In the genomic region with DNA sequence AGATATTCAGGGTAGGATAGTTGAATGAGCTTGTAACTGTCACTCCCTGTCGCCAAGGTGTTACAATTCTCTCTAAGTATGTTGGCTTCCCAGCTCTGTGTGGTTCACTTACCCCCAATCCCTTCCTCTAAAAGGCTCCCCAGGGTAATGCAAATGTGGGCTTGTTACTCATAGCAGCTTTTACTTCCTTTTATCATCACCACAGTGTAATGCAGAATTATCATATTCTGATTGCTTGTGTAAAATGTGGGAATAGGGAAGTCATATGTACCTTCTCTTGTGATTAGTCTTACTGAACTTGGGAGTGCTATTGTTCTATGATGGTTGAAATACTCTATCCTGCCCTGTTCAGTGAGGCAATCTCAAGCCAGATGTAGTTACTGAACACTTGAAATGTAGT, we compare ENCODE assay signal across 22 mouse cellular contexts.
DNase-seq lines count a peak whose midpoint lies in the region; ATAC-seq lines count a peak whose summit lies in the region.
"Had no signal": no experiment of that assay in that cellular context is flagged by ENCODE, and none has a peak within 500 bp of the region (broad histone marks: within the 10 kb centered on the region; RNA-seq: fewer than 3 reads in every experiment).

No protein-coding gene starts in this region.

- no peak overlapping the region for H3K9ac ChIP-seq in forebrain, embryonic 11.5 days (ENCODE audit: low read length)
- H3K9ac ChIP-seq: embryonic facial prominence, embryonic 12.5 days; forebrain, embryonic 13.5 days; forebrain, postnatal 0 days; hindbrain, embryonic 13.5 days had no signal

- no peaks in the 10 kb centered on the region for H3K4me1 ChIP-seq in forebrain, embryonic 11.5 days (replicated peaks; ENCODE audit: control insufficient read depth, insufficient read depth, low read length)
- H3K4me1 ChIP-seq: embryonic facial prominence, embryonic 12.5 days; forebrain, embryonic 13.5 days; heart, embryonic 10.5 days; hindbrain, embryonic 13.5 days had no signal

- H3K4me3 ChIP-seq in forebrain, embryonic 11.5 days (ENCODE audit: low read depth, low read length): no peak overlapping the region
- H3K4me3 ChIP-seq: embryonic facial prominence, embryonic 12.5 days; forebrain, embryonic 13.5 days; gastrocnemius, adult 2 months; heart, embryonic 10.5 days; hindbrain, embryonic 13.5 days had no signal

- no peak overlapping the region for H3K4me2 ChIP-seq in forebrain, embryonic 11.5 days (ENCODE audit: low read depth, low read length, severe bottlenecking)
- H3K4me2 ChIP-seq: embryonic facial prominence, embryonic 12.5 days; forebrain, embryonic 13.5 days; hindbrain, embryonic 13.5 days had no signal

- no peaks in the 10 kb centered on the region for H3K36me3 ChIP-seq in splenic B cell, adult 2 months (ENCODE audit: control insufficient read depth, insufficient read depth, low read length, poor library complexity, severe bottlenecking)
- H3K36me3 ChIP-seq in forebrain, embryonic 11.5 days (ENCODE audit: control insufficient read depth, insufficient read depth, low read length): no peaks in the 10 kb centered on the region
- H3K36me3 ChIP-seq: embryonic facial prominence, embryonic 12.5 days; heart, embryonic 10.5 days; hindbrain, embryonic 13.5 days had no signal

- peak; percentile 69 for ATAC-seq in megakaryocyte, adult 5-6 weeks (ENCODE audit: poor library complexity, severe bottlenecking)
- no peak for ATAC-seq in forebrain, embryonic 11.5 days (replicated peaks; ENCODE audit: low FRiP score)
- ATAC-seq: CD4-positive, CD25-positive, alpha-beta regulatory T cell, adult 4 months; forebrain, embryonic 13.5 days; forebrain, postnatal 0 days; hindbrain, postnatal 0 days had no signal

- peak; percentile 4 for DNase-seq in A20 (ENCODE audit: low read depth, low spot score)
- peak; percentile 17 for DNase-seq in MEL-GATA-1-ER (ENCODE audit: extremely low read depth, low read depth)
- peak; percentile 67 for DNase-seq in splenic B cell, adult 2 months (ENCODE audit: low read depth, low spot score)
- DNase-seq in forebrain, embryonic 11.5 days (ENCODE audit: low spot score): no peak
- no peak for DNase-seq in kidney, adult 8-10 months
- no peak for DNase-seq in right cerebral cortex, postnatal 4 days
- DNase-seq: adrenal gland, adult 2 months; adrenal gland, postnatal 25 days; cerebellum, adult 2 months; cerebellum, postnatal 14 days; forebrain, postnatal 0 days; gastrocnemius, adult 2 months; gastrocnemius, postnatal 36 days; heart, adult 18-20 months; heart, postnatal 10 days had no signal

- H3K27me3 ChIP-seq in splenic B cell, adult 2 months (ENCODE audit: control insufficient read depth, insufficient read depth, low read length, poor library complexity, severe bottlenecking): no peaks in the 10 kb centered on the region
- no peaks in the 10 kb centered on the region for H3K27me3 ChIP-seq in forebrain, embryonic 11.5 days (ENCODE audit: control insufficient read depth, insufficient read depth, low read length)
- H3K27me3 ChIP-seq: embryonic facial prominence, embryonic 12.5 days; forebrain, embryonic 13.5 days; hindbrain, embryonic 13.5 days had no signal

- H3K9me3 ChIP-seq in forebrain, embryonic 11.5 days (ENCODE audit: control insufficient read depth, low read length): no peaks in the 10 kb centered on the region
- H3K9me3 ChIP-seq: embryonic facial prominence, embryonic 12.5 days; forebrain, embryonic 13.5 days; heart, embryonic 10.5 days; hindbrain, embryonic 13.5 days had no signal

- no peak overlapping the region for H3K27ac ChIP-seq in forebrain, embryonic 11.5 days (ENCODE audit: low read depth, low read length)
- H3K27ac ChIP-seq: embryonic facial prominence, embryonic 12.5 days; forebrain, embryonic 13.5 days; gastrocnemius, adult 2 months; heart, embryonic 10.5 days; hindbrain, embryonic 13.5 days; hindbrain, postnatal 0 days had no signal

- 75% methylated on average over 1 of the region's 1 CpGs for WGBS in forebrain, embryonic 11.5 days

Comparison
In these comparisons a context has a peak if more than half of its experiments do, and no peak if none do; other contexts are left out.
1. DNase-seq: peak in A20 (single experiment), MEL-GATA-1-ER (single experiment) and splenic B cell, adult 2 months (single experiment); none in forebrain, embryonic 11.5 days (single experiment), kidney, adult 8-10 months (0 of 2) and right cerebral cortex, postnatal 4 days (single experiment).